Mouse (Mus musculus): ENCODE data around the gene Hspa8. TPM values are rescaled to one million over a fixed set of nuclear protein-coding genes. Genes with fewer than 3 reads are reported as not detected.
A peak's percentile ranks its signal among the peaks of the same experiment; 100 is the strongest.

The Hspa8 gene
- total and polyA plus RNA-seq, 3 experiments: 2,915 to 7,761 (median 6,462) TPM

- dilution Hi-C loops (cut with MboI; ENCODE audit: extremely low pct_ligation_motif_present, extremely low pct_unique_long_range_greater_than_20kb, low sequenced_read_pairs) (no loop called here), in situ Hi-C loops (cut with MboI; ENCODE audit: low pct_ligation_motif_present, low pct_unique_long_range_greater_than_20kb, low sequenced_read_pairs) (loop anchor here (25.0 kb wide), 1 partner anchor 350 kb away; no protein-coding TSS in a partner anchor)
- no peak overlapping the region for H3K4me3 ChIP-seq (replicated peaks in 1 of 3; ENCODE audit: low read depth in 2 of 3, low read length in 2 of 3, poor library complexity in 1 of 3)
- DNase-seq (ENCODE audit: extremely low read depth): no peak
- TF ChIP-seq MAZ (IDR thresholded peaks at IDR 0.05; ENCODE audit: low read depth, low read length) (no peak), ZNF384 (IDR thresholded peaks at IDR 0.05; ENCODE audit: low read depth, low read length) (peak; percentile 87)
- no peaks in the 10 kb centered on the region for H3K27me3 ChIP-seq (replicated peaks)
- no peak overlapping the region for H3K9ac ChIP-seq (ENCODE audit: insufficient read depth, low read depth)
- H3K9me3 ChIP-seq (replicated peaks; ENCODE audit: low read length): no peaks in the 10 kb centered on the region
- peaks cover 3 to 15% of the 10 kb centered on the region in 2 experiments; a peak in 2 of 4 replicates for H3K4me1 ChIP-seq (ENCODE audit: control insufficient read depth in 1 of 2, insufficient read depth in 2 of 2)
- H3K79me2 ChIP-seq (replicated peaks; ENCODE audit: control insufficient read depth, extremely low read depth, insufficient read depth, poor library complexity, severe bottlenecking): no peaks in the 10 kb centered on the region
- H3K27ac ChIP-seq (ENCODE audit: insufficient read depth, low read depth): no peak overlapping the region
- no peak overlapping the region for H3K4me2 ChIP-seq (ENCODE audit: insufficient read depth, low read depth, poor library complexity, severe bottlenecking)
- no peaks in the 10 kb centered on the region for H3K36me3 ChIP-seq (replicated peaks in 1 of 2; ENCODE audit: control insufficient read depth in 1 of 2, insufficient read depth in 1 of 2, low read length in 1 of 2)
These were observed 38.4 kb upstream of the Hspa8 start for GRCm38 (mm10) chr9:40762354-40762753.

DNA sequence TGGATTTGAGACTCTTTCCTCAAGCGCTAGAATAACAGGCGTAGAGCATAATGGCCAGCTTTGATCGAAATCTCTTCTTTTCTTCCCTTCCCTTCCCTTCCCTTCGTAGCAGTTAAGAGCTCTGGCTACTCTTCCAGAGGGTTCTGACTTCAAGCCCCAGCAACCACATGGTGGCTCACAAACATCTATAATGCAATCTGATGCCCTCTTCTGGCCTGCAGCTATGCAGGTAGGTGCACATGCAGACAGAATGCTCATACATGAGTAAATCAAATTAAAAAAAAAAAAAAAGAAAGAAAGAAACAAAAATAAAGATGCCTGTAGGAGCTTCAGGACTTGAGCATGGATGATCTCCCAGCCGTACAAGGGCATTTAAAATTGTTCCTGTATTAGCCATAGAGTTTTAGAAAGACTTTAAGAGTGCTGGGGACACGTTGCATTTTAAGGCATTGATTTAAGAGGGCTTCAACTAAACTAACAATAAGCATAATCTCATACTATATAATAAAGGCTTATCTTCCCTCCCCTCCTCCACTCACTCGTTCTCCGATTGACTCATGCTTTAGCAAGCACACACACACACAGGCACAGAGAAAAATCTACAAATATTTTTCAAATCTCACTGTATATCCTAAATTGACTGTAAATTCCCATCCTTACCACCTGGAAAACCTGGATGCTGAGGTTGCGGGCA lies 35.8 kb upstream of the Hspa8 start:
- no peak for DNase-seq (ENCODE audit: extremely low read depth)
- peak overlapping the region; percentile 59 for H3K4me2 ChIP-seq (ENCODE audit: insufficient read depth, low read depth, poor library complexity, severe bottlenecking)
- in situ Hi-C loops (cut with MboI; ENCODE audit: low pct_ligation_motif_present, low pct_unique_long_range_greater_than_20kb, low sequenced_read_pairs) (loop anchor here (25.0 kb wide), 1 partner anchor 353 kb away; no protein-coding TSS in a partner anchor), dilution Hi-C loops (cut with MboI; ENCODE audit: extremely low pct_ligation_motif_present, extremely low pct_unique_long_range_greater_than_20kb, low sequenced_read_pairs) (no loop called here)
- peak overlapping the region in 2 of 3 experiments; percentile 24 to 30 for H3K4me3 ChIP-seq (replicated peaks in 1 of 3; ENCODE audit: low read depth in 2 of 3, low read length in 2 of 3, poor library complexity in 1 of 3)
- H3K4me1 ChIP-seq (ENCODE audit: control insufficient read depth in 1 of 2, insufficient read depth in 2 of 2): peaks cover 3 to 8% of the 10 kb centered on the region in 2 experiments; a peak in 2 of 4 replicates
- no peaks in the 10 kb centered on the region for H3K36me3 ChIP-seq (replicated peaks in 1 of 2; ENCODE audit: control insufficient read depth in 1 of 2, insufficient read depth in 1 of 2, low read length in 1 of 2)
- H3K9ac ChIP-seq (ENCODE audit: insufficient read depth, low read depth): peak overlapping the region; percentile 63; the same call in 1 of the 2 replicates
- H3K27ac ChIP-seq (ENCODE audit: insufficient read depth, low read depth): no peak overlapping the region
- no peaks in the 10 kb centered on the region for H3K79me2 ChIP-seq (replicated peaks; ENCODE audit: control insufficient read depth, extremely low read depth, insufficient read depth, poor library complexity, severe bottlenecking)
- H3K27me3 ChIP-seq (replicated peaks): no peaks in the 10 kb centered on the region
- no peaks in the 10 kb centered on the region for H3K9me3 ChIP-seq (replicated peaks; ENCODE audit: low read length)
- TF ChIP-seq SMC3 (IDR thresholded peaks at IDR 0.05; ENCODE audit: low read depth, low read length) (no peak), ELF1 (IDR thresholded peaks at IDR 0.05; ENCODE audit: low read depth, low read length) (no peak), EP300 (IDR thresholded peaks at IDR 0.05; ENCODE audit: low read length) (0 out of 2 replicates have a peak, but pooled peaks have one; percentile 7), POLR2AphosphoS2 (IDR thresholded peaks at IDR 0.05; ENCODE audit: low read depth, low read length) (no peak), IRF4 (IDR thresholded peaks at IDR 0.05; ENCODE audit: low read depth, low read length) (no peak), CHD1 (IDR thresholded peaks at IDR 0.05; ENCODE audit: low read depth, low read length) (no peak), POLR2A (IDR thresholded peaks at IDR 0.05; ENCODE audit: low read depth, low read length) (no peak), USF1 (IDR thresholded peaks at IDR 0.05; ENCODE audit: low read depth, low read length) (no peak), TBP (conservative IDR thresholded peaks at IDR 0.05; ENCODE audit: low read depth, low read length) (no peak), UBTF (IDR thresholded peaks at IDR 0.05; ENCODE audit: low read depth, low read length) (no peak), MEF2A (IDR thresholded peaks at IDR 0.05; ENCODE audit: borderline replicate concordance, low read depth, low read length) (no peak), ZNF384 (IDR thresholded peaks at IDR 0.05; ENCODE audit: low read depth, low read length) (no peak), CHD2 (IDR thresholded peaks at IDR 0.05; ENCODE audit: low read length) (peak; percentile 43; the same call in 1 of the 2 replicates), JUN (IDR thresholded peaks at IDR 0.05; ENCODE audit: insufficient read depth, low read depth, low read length) (no peak), BHLHE40 (IDR thresholded peaks at IDR 0.05; ENCODE audit: low read depth, low read length) (no peak), MAX (IDR thresholded peaks at IDR 0.05; ENCODE audit: low read length) (0 out of 2 replicates have a peak, but pooled peaks have one; percentile 16), RAD21 (IDR thresholded peaks at IDR 0.05; ENCODE audit: low read depth, low read length) (no peak), USF2 (conservative IDR thresholded peaks at IDR 0.05; ENCODE audit: low read depth, low read length) (no peak), NELFE (IDR thresholded peaks at IDR 0.05; ENCODE audit: low read depth, low read length) (0 out of 2 replicates have a peak, but pooled peaks have one; percentile 16), KAT2A (IDR thresholded peaks at IDR 0.05; ENCODE audit: insufficient replicate concordance, low read length) (no peak), PAX5 (IDR thresholded peaks at IDR 0.05; ENCODE audit: low read length) (no peak), HCFC1 (IDR thresholded peaks at IDR 0.05; ENCODE audit: low read depth, low read length) (no peak), ZMIZ1 (IDR thresholded peaks at IDR 0.05; ENCODE audit: low read depth, low read length) (no peak), TCF12 (IDR thresholded peaks at IDR 0.05; ENCODE audit: low read depth, low read length) (no peak), ZC3H11A (IDR thresholded peaks at IDR 0.05; ENCODE audit: low read depth, low read length) (no peak), ZKSCAN1 (IDR thresholded peaks at IDR 0.05; ENCODE audit: borderline replicate concordance, low read depth, low read length) (no peak), SIN3A (IDR thresholded peaks at IDR 0.05; ENCODE audit: low read length) (peak; percentile 50; the same call in 1 of the 2 replicates), CTCF (conservative IDR thresholded peaks at IDR 0.05 in 1 of 2, IDR thresholded peaks at IDR 0.05 in 1 of 2; ENCODE audit: low read depth in 2 of 2, low read length in 2 of 2) (peak in 1 of 2 experiments; percentile 54; a peak in 2 of 4 replicates), MYC (IDR thresholded peaks at IDR 0.05; ENCODE audit: low read depth, low read length) (peak; percentile 57), E2F4 (IDR thresholded peaks at IDR 0.05; ENCODE audit: insufficient replicate concordance, low read depth, low read length) (no peak), JUND (conservative IDR thresholded peaks at IDR 0.05; ENCODE audit: low read depth, low read length) (peak; percentile 36; the same call in 1 of the 2 replicates)

Measured in CH12.LX (cell line).